Mouse (Mus musculus): Measurements from ENCODE around the gene Atp2b2.
A peak's percentile ranks its signal among the peaks of the same experiment; 100 is the strongest.

DNA sequence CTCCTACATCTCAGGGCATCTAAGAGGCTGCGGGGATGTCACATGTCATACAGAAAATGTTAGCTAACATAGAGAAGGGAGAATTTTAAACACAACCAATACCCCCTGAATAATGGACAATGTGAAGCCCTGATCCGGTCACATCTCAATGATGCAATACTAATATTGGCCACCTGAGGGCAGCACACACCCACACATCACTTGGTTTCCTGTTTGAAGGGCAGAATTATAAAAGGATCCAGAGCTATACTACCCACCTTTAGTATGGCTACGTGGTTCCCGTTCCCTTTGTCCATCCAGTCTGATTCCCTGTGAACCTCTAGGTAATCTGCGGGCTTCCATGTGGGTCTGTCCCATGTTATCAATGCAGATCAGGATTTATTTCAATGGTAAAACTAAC lies 47.2 kb upstream of the Atp2b2 start:
- TF ChIP-seq CTCF (IDR thresholded peaks at IDR 0.05; ENCODE audit: insufficient read depth, low read length) (peak; percentile 54), POLR2A (IDR thresholded peaks at IDR 0.05; ENCODE audit: borderline replicate concordance, extremely low read depth, low read depth, low read length) (no peak)

Data from lung, adult 2 months (tissue).